Mouse (Mus musculus) limb, embryonic 10.5 days (tissue): ENCODE data around the gene Pabpn1. TPM values are rescaled to one million over a fixed set of nuclear protein-coding genes. Genes with fewer than 3 reads are reported as not detected.
"Not testable (repeated sequence)": the region's sequence is repeated elsewhere in the genome, so short reads cannot be mapped to it uniquely, and the experiment has no call there.

Experiments
- DNase-seq: peaks from one replicate; pipeline ENCODE4 v3.0.0-alpha.2; 2017; ENCODE audit warnings: low spot score
- H3K27ac ChIP-seq: fragments of 300-500 bp; sonication (generic); 2 replicates; pipeline ENCODE4 v1.5.1; 2016; ENCODE audit warnings: mild to moderate bottlenecking
- H3K27me3 ChIP-seq: fragments of 300-500 bp; sonication (generic); 2 replicates; pipeline ENCODE4 v1.6.1; 2016; ENCODE audit warnings: low read depth, mild to moderate bottlenecking; ENCODE audit not compliant: poor library complexity, severe bottlenecking
- H3K36me3 ChIP-seq: fragments of 300-500 bp; sonication (generic); 2 replicates; pipeline ENCODE4 v1.6.1; 2016; ENCODE audit warnings: mild to moderate bottlenecking, moderate library complexity
- H3K4me1 ChIP-seq: fragments of 300-500 bp; sonication (generic); 2 replicates; pipeline ENCODE4 v1.6.1; 2016
- H3K4me3 ChIP-seq: fragments of 300-500 bp; sonication (generic); 2 replicates; pipeline ENCODE4 v1.5.1; 2016; ENCODE audit warnings: mild to moderate bottlenecking, moderate library complexity
- H3K9me3 ChIP-seq: fragments of 300-500 bp; sonication (generic); replicated peaks from 2 replicates; pipeline ENCODE4 v1.6.1; 2016; ENCODE audit warnings: mild to moderate bottlenecking
- WGBS: fragments of 180-500 bp; shearing (Covaris S2); methylation state at CpG from one replicate; pipeline ENCODE4 v1.1.7; 2016; 5-methylcytosine and 5-hydroxymethylcytosine counted together
- polyA plus RNA-seq: library from polyadenylated mRNA; unstranded; fragments of >200 nt; fragmentation: Nextera tagmentation; extraction: Ambion mirVana; gene quantifications from 2 replicates; pipeline ENCODE4 v1.2.1, GENCODE M21; 2016

Pabpn1 gene
- polyA plus RNA-seq, 1 experiment from 2014 or later, result 178 TPM

- WGBS, result 70% methylated on average over 2 of the region's 2 CpGs
- Histone ChIP-seq H3K27me3 (peaks cover 7% of the 10 kb centered on the region; the same call in 1 of the 2 replicates), H3K9me3 (no peaks in the 10 kb centered on the region), H3K27ac (no peak overlapping the region), H3K4me3 (no peak overlapping the region), H3K36me3 (no peaks in the 10 kb centered on the region), H3K4me1 (no peaks in the 10 kb centered on the region)
- DNase-seq, result no peak
Observed at GRCm38 (mm10) chr14:54944939-54945338, 52.6 kb downstream of the Pabpn1 start.

DNA sequence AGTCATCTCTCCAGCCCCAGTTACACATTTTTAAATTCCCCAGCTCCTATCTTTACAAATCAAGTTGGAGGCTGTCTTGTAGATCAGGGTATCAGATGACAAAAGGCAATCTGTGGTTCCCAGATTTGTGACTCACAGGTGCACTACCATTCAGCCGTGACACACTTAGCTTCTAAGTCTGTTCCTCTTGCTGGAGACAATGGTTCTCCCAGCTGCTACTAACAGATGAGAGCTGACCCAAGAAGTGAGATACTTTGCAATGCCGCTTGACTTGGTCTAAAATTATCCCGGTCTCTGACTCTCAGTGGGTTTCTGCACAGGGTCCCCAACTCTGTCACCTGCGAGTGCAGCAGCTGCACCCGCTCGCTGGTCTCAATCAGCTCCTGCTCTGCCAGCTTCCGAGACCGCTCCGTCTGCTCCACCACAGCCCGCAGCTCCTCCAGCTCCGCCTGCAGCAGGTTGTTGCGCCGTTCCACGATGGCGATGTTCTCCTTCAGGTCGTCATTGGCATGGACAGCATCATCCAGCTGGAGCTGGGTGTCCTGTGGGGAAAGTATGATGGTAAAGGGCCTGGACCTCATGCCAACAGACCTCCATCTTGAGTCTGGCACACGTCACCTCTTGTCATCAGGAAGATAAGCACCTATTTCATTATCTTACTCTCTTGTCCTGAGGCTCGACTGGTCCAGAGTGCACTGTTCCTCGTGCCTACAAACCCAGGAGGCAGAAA is 53.8 kb downstream of the Pabpn1 start:
- Histone ChIP-seq H3K36me3 (no peaks in the 10 kb centered on the region), H3K27ac (no peak overlapping the region), H3K4me1 (no peaks in the 10 kb centered on the region), H3K4me3 (no peak overlapping the region), H3K27me3 (peaks cover 12% of the 10 kb centered on the region; the same call in 1 of the 2 replicates), H3K9me3 (no peaks in the 10 kb centered on the region)
- DNase-seq, result no peak
- WGBS, result 85% methylated on average over 19 of the region's 19 CpGs

DNA sequence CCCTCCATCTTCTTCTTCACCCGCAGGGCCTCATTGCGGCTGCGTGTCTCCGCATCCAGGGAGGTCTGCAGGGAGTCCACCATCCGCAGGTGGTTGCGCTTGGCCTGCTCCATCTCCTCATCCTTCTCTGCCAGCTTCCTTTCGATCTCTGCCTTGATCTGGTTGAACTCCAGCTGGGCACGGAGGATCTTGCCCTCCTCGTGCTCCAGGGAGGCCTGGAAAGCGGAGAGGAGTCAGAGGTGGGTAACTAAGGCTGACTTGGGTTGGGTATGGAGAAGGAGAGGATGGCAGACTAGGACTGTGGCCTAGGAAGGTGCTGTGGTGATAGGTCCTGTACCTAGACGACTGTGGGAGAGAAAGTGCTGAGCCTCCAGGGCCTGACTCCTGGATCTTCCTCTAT is 54.7 kb downstream of the Pabpn1 start:
- not testable (repeated sequence) for H3K4me1 ChIP-seq, H3K36me3 ChIP-seq, H3K9me3 ChIP-seq, H3K27ac ChIP-seq, H3K4me3 ChIP-seq, DNase-seq
- H3K27me3 ChIP-seq, result peaks cover 15% of the 10 kb centered on the region; the same call in 1 of the 2 replicates
- WGBS, result 93% methylated on average over 11 of the region's 11 CpGs

Other genes starting within 250 kb of the Pabpn1 start
- 112 and 116 TPM in 2 replicates for gene 1700123O20Rik, start 206.3 kb upstream of the Pabpn1 start, polyA plus RNA-seq
- 142 and 144 TPM in 2 replicates for gene Acin1, start 205.6 kb upstream of the Pabpn1 start, polyA plus RNA-seq
- gene Gm29776, start 193.7 kb upstream of the Pabpn1 start, polyA plus RNA-seq, result 0.10 and 0.16 TPM in 2 replicates
- not detected in 2 replicates for gene Cebpe, start 180.3 kb upstream of the Pabpn1 start, polyA plus RNA-seq
- gene Slc7a8, start 110.6 kb upstream of the Pabpn1 start, polyA plus RNA-seq, result 0.50 and 0.77 TPM in 2 replicates
- not detected in 2 replicates for gene Rnf212b, start 78.4 kb upstream of the Pabpn1 start, polyA plus RNA-seq
- gene Homez, start 21.5 kb upstream of the Pabpn1 start, polyA plus RNA-seq, result 17.8 and 22.6 TPM in 2 replicates
- gene Ppp1r3e, start 14.9 kb upstream of the Pabpn1 start, polyA plus RNA-seq, result 0.08 TPM in 1 of 2 replicates, not detected in the other
- 1.7 and 2.2 TPM in 2 replicates for gene Bcl2l2, start 9.1 kb upstream of the Pabpn1 start, polyA plus RNA-seq
- gene Gm20521, start 9.1 kb upstream of the Pabpn1 start, polyA plus RNA-seq, result 0.55 TPM in 1 of 2 replicates, not detected in the other
- 31.2 and 52.7 TPM in 2 replicates for gene Slc22a17, start 20.6 kb downstream of the Pabpn1 start, polyA plus RNA-seq
- 40.2 and 53.4 TPM in 2 replicates for gene Efs, start 33.6 kb downstream of the Pabpn1 start, polyA plus RNA-seq
- 0.14 TPM in 1 of 2 replicates, not detected in the other for gene Il25, start 40.2 kb downstream of the Pabpn1 start, polyA plus RNA-seq
- gene Cmtm5, start 43.8 kb downstream of the Pabpn1 start, polyA plus RNA-seq, result 0.38 and 1.2 TPM in 2 replicates
- 1.5 and 2.3 TPM in 2 replicates for gene Myh6, start 74.4 kb downstream of the Pabpn1 start, polyA plus RNA-seq
- not detected in 2 replicates for gene Gm17428, start 84.4 kb downstream of the Pabpn1 start, polyA plus RNA-seq
- 2.2 and 4.4 TPM in 2 replicates for gene Myh7, start 102.1 kb downstream of the Pabpn1 start, polyA plus RNA-seq
- 97.5 and 98.1 TPM in 2 replicates for gene Ngdn, start 123.0 kb downstream of the Pabpn1 start, polyA plus RNA-seq
- 4.1 and 5.6 TPM in 2 replicates for gene Zfhx2, start 199.8 kb downstream of the Pabpn1 start, polyA plus RNA-seq
- gene Thtpa, start 202.3 kb downstream of the Pabpn1 start, polyA plus RNA-seq, result 22.0 and 25.6 TPM in 2 replicates
- gene Ap1g2, start 214.1 kb downstream of the Pabpn1 start, polyA plus RNA-seq, result 10.6 and 12.5 TPM in 2 replicates
- 0.03 and 0.08 TPM in 2 replicates for gene Jph4, start 224.4 kb downstream of the Pabpn1 start, polyA plus RNA-seq